Mouse (Mus musculus): ENCODE results near the gene D10Wsu102e.

GRCm38 (mm10) chr10:83324871-83325270 is 35.1 kb upstream of the D10Wsu102e start:
- TF ChIP-seq POLR2A (IDR thresholded peaks at IDR 0.05; ENCODE audit: low read depth, low read length) (no peak), CTCF (IDR thresholded peaks at IDR 0.05; ENCODE audit: extremely low read depth, insufficient read length, insufficient replicate concordance, low read depth, low read length) (no peak)
